Mouse (Mus musculus): Measurements from ENCODE around the gene Tsc22d4.

- TF ChIP-seq GATA1 (IDR thresholded peaks at IDR 0.05; ENCODE audit: borderline replicate concordance, low read length) (no peak), FLI1 (IDR thresholded peaks at IDR 0.05; ENCODE audit: low read length) (no peak)
Observed at GRCm38 (mm10) chr5:137719088-137719487, 26.4 kb upstream of the Tsc22d4 start.
